Mouse (Mus musculus) lung, embryonic 16.5 days (tissue): ENCODE data around the gene Mapk7. TPM values are rescaled to one million over a fixed set of nuclear protein-coding genes. Genes with fewer than 3 reads are reported as not detected.

Source experiments
- ATAC-seq: fragments of 200-750 bp; cut with Nextera tagmentation; 2 replicates; pipeline ENCODE4 v1.8.0; 2017; ENCODE audit warnings: low read depth, mild to moderate bottlenecking, moderate library complexity
- H3K27ac ChIP-seq: fragments of 300-500 bp; sonication (generic); 2 replicates; pipeline ENCODE4 v1.5.1; 2014; ENCODE audit warnings: mild to moderate bottlenecking, control low read depth, low read length
- H3K27me3 ChIP-seq: fragments of 300-500 bp; sonication (generic); 2 replicates; pipeline ENCODE4 v1.6.1; 2014; ENCODE audit warnings: low read depth, low read length, mixed read lengths; ENCODE audit not compliant: control insufficient read depth, insufficient read depth
- H3K36me3 ChIP-seq: fragments of 300-500 bp; sonication (generic); 2 replicates; pipeline ENCODE4 v1.6.1; 2014; ENCODE audit warnings: low read length; ENCODE audit not compliant: control insufficient read depth, insufficient read depth
- H3K4me1 ChIP-seq: fragments of 300-500 bp; sonication (generic); replicated peaks from 2 replicates; pipeline ENCODE4 v1.6.1; 2014; ENCODE audit warnings: low read length, mixed read lengths; ENCODE audit not compliant: control insufficient read depth, insufficient read depth
- H3K4me2 ChIP-seq: fragments of 300-500 bp; sonication (generic); 2 replicates; pipeline ENCODE4 v1.6.1; 2014; ENCODE audit warnings: low read depth, low read length, control low read depth
- H3K4me3 ChIP-seq: fragments of 300-500 bp; sonication (generic); 2 replicates; pipeline ENCODE4 v1.5.1; 2014; ENCODE audit warnings: mild to moderate bottlenecking, low read length, control low read depth
- H3K9ac ChIP-seq: fragments of 300-500 bp; sonication (generic); 2 replicates; pipeline ENCODE4 v1.6.1; 2014; ENCODE audit warnings: low read length, control low read depth
- H3K9me3 ChIP-seq: fragments of 300-500 bp; sonication (generic); 2 replicates; pipeline ENCODE4 v1.6.1; 2016; ENCODE audit warnings: low read length; ENCODE audit not compliant: control insufficient read depth
- WGBS: fragments of 180-500 bp; shearing (Covaris S2); extraction: QIAGEN DNeasy Blood & Tissue Kit; methylation state at CpG from one replicate; pipeline ENCODE4 v1.1.7; 2014; 5-methylcytosine and 5-hydroxymethylcytosine counted together
- polyA plus RNA-seq: library from polyadenylated mRNA; unstranded; fragments of >200 nt; fragmentation: Nextera tagmentation; extraction: Ambion mirVana; gene quantifications from 2 replicates; pipeline ENCODE4 v1.2.1, GENCODE M21; 2015

Mapk7 gene
- polyA plus RNA-seq, 1 experiment from 2014 or later: 61.8 TPM

DNA sequence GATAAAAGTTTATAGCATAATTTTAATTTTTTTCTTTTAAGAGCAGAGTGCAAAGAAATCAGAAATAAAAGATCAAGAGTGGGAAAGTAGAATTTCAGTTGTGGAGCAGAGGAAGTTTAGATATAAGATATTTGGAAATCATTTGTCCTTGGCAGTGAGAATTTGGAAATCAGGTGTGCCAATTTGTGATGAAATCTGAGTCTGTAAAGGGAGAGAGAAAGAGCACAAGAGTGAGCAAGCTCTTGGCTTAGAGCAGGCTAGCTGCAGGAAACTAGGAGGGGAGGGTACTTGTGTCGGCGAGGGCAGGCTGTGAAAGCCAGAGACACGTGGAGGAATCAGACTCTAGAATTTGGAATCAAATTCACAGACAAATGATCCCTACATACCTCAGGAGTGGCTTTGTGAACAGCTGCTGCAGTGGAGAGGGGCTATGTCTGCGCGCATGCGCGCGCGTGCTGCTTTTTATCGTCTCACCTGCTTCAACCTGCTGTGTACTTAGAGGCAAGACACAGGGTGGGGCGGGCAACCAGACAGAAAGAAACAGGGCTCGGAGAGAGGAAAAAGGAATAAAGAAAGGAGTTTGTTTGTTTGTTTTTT lies 17.3 kb downstream of the Mapk7 start:
- Histone ChIP-seq H3K9me3 (no peaks in the 10 kb centered on the region), H3K36me3 (no peaks in the 10 kb centered on the region), H3K27ac (no peak overlapping the region), H3K4me2 (peak overlapping the region; percentile 47), H3K9ac (no peak overlapping the region), H3K27me3 (no peaks in the 10 kb centered on the region), H3K4me3 (peak overlapping the region; percentile 34), H3K4me1 (peaks cover 10% of the 10 kb centered on the region; the same call in 1 of the 2 replicates)
- WGBS: 38% methylated on average over 12 of the region's 12 CpGs
- peak; percentile 36; the same call in 1 of the 2 replicates for ATAC-seq

- no peak overlapping the region for H3K4me2 ChIP-seq
- 67% methylated on average over 4 of the region's 4 CpGs for WGBS
- peaks cover 10% of the 10 kb centered on the region for H3K4me1 ChIP-seq
- H3K4me3 ChIP-seq: no peak overlapping the region
- no peak overlapping the region for H3K27ac ChIP-seq
- no peak for ATAC-seq
- no peaks in the 10 kb centered on the region for H3K27me3 ChIP-seq
- H3K36me3 ChIP-seq: no peaks in the 10 kb centered on the region
- no peak overlapping the region for H3K9ac ChIP-seq
- H3K9me3 ChIP-seq: no peaks in the 10 kb centered on the region
Measured at GRCm38 (mm10) chr11:61473630-61474029, 20.6 kb downstream of the Mapk7 start.

DNA sequence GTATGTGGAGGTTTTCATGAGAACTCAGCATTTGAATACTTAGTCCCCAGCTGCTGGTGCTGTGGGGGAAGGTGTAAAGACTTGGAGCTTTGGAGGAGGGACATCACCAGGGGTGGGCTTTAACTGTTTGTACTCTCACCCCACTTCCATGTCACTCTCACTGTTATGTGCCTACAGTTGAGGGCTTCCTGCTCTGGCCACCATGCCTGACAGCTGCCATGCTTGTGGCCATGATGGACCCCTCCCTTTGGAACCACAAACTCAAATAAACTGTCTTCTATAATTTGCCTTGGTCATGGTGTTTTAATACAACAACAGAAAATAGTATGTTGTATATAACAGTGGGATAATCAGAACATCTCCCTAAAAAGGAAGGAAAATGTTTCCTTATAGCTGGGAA lies 23.3 kb downstream of the Mapk7 start:
- Histone ChIP-seq H3K4me3 (no peak overlapping the region), H3K4me2 (no peak overlapping the region), H3K27me3 (no peaks in the 10 kb centered on the region), H3K4me1 (peaks cover 7% of the 10 kb centered on the region), H3K36me3 (no peaks in the 10 kb centered on the region), H3K9me3 (peaks cover 4% of the 10 kb centered on the region; the same call in 1 of the 2 replicates), H3K9ac (no peak overlapping the region), H3K27ac (no peak overlapping the region)
- ATAC-seq: no peak

DNA sequence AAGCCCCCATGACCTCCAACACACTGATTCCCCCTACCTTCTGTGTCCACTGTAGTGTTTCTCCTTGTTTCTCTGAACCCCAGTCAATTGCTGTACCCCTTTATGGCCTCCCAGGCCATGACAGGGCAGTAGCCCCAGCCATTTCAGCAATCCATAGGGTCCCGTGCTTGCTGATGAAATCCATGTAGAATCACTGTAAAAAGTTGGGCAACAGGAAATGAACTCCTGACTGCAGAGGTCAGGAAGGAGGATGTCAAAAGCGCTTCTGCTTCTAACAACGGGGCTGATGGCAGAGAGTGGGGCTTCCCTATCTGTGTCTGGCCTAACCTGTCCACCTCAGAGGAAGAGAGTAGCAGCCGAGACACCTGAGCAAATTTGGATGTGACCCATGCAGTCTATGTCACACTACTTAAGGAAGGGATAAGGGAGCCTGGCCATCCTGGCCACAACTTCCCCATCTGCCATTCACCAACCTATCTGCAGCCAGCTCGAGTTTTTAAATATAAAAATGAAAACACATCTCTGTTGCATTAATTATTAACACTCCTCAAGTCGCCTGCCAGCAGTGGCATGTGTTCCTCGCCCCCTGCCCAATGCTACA lies 24.8 kb downstream of the Mapk7 start:
- peak overlapping the region; percentile 70 for H3K27ac ChIP-seq
- no peaks in the 10 kb centered on the region for H3K27me3 ChIP-seq
- WGBS: 39% methylated on average over 7 of the region's 7 CpGs
- no peak overlapping the region for H3K4me2 ChIP-seq
- peaks cover 4% of the 10 kb centered on the region; the same call in 1 of the 2 replicates for H3K9me3 ChIP-seq
- no peak overlapping the region for H3K4me3 ChIP-seq
- H3K9ac ChIP-seq: no peak overlapping the region
- H3K4me1 ChIP-seq: peaks cover 17% of the 10 kb centered on the region
- no peaks in the 10 kb centered on the region for H3K36me3 ChIP-seq
- ATAC-seq: no peak

GRCm38 (mm10) chr11:61468534-61468933 lies 25.7 kb downstream of the Mapk7 start:
- Histone ChIP-seq H3K27me3 (no peaks in the 10 kb centered on the region), H3K9ac (no peak overlapping the region), H3K9me3 (peaks cover 4% of the 10 kb centered on the region; the same call in 1 of the 2 replicates), H3K4me1 (peaks cover 17% of the 10 kb centered on the region), H3K27ac (peak overlapping the region; percentile 70), H3K4me2 (no peak overlapping the region), H3K4me3 (no peak overlapping the region), H3K36me3 (no peaks in the 10 kb centered on the region)
- ATAC-seq: peak; percentile 84
- 58% methylated on average over 4 of the region's 4 CpGs for WGBS

GRCm38 (mm10) chr11:61465422-61465821 lies 28.8 kb downstream of the Mapk7 start:
- Histone ChIP-seq H3K4me2 (peak overlapping the region; percentile 22; the same call in 1 of the 2 replicates), H3K4me3 (no peak overlapping the region), H3K27ac (peak overlapping the region; percentile 78), H3K27me3 (no peaks in the 10 kb centered on the region), H3K36me3 (no peaks in the 10 kb centered on the region), H3K9me3 (peaks cover 4% of the 10 kb centered on the region; the same call in 1 of the 2 replicates), H3K4me1 (peaks cover 17% of the 10 kb centered on the region), H3K9ac (no peak overlapping the region; the same call in 1 of the 2 replicates)
- 21% methylated on average over 4 of the region's 4 CpGs for WGBS
- peak; percentile 73 for ATAC-seq

DNA sequence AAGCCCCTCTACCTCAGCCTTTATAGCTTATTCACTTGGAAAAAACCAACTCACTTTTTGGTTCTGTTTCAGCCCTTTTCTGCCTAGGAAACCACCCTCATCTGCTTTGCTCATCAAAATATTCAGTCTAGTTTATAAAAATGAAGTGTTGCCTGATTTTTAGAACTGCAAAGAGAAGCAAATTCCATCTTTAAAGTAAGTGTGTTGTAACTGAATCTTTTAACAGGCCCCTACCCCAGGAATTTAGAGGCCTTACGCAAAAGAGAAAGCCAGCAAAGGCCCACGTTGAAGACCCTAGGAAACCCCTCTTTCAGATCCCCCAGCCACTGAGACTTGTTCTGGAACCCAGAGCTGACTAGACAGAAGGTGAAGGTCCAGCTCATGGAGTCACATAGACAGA lies 30.1 kb downstream of the Mapk7 start:
- H3K36me3 ChIP-seq: no peaks in the 10 kb centered on the region
- no peak overlapping the region for H3K4me3 ChIP-seq
- ATAC-seq: peak; percentile 48
- H3K27me3 ChIP-seq: no peaks in the 10 kb centered on the region
- H3K4me2 ChIP-seq: no peak overlapping the region
- peaks cover 11% of the 10 kb centered on the region for H3K4me1 ChIP-seq
- 38% methylated on average over 2 of the region's 2 CpGs for WGBS
- H3K27ac ChIP-seq: peak overlapping the region; percentile 78
- H3K9me3 ChIP-seq: peaks cover 4% of the 10 kb centered on the region; the same call in 1 of the 2 replicates
- H3K9ac ChIP-seq: no peak overlapping the region

DNA sequence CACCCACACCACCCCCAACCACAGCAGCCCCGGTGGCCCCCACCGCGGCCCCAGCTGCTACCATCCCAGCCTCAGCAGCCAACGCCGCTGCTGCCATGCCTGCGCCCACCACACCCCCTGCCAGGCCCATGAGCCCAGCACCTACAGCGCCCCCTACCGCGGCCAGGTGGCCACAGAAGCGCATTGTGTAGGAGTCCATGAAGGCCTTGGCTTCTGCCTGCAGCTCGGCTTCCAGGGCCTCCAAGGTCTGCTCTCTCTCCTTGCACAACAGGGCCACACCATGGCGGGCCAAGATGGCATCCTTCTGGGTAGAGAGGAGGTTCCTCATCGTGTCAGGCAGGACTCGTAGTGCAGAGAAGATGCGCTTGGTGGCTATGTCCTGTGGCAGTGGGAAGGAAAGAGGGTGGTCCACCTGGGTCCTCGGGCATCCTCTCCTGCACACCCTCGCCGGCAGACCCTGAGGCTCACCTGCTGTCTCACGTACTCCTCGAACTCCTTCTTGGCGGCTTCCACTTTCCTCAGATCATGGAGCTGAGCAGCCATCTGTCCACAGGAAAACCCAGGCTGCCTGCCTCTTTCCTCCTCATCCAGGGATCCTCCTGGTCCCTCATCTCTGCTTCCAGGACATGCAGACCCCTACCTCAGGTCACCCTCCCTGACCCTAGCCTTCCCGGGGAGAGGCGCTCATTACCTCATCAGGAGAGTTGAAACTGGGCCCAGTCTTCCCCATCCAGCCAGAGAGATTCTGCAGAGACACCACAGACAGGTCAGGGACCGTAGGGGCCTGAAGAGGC lies 44.5 kb downstream of the Mapk7 start:
- WGBS: 66% methylated on average over 21 of the region's 24 CpGs
- Histone ChIP-seq H3K36me3 (no peaks in the 10 kb centered on the region), H3K27ac (peak overlapping the region; percentile 43; the same call in 1 of the 2 replicates), H3K4me3 (no peak overlapping the region), H3K9me3 (no peaks in the 10 kb centered on the region), H3K9ac (peak overlapping the region; percentile 39; the same call in 1 of the 2 replicates), H3K4me1 (peaks cover 31% of the 10 kb centered on the region), H3K4me2 (no peak overlapping the region), H3K27me3 (no peaks in the 10 kb centered on the region)
- no peak for ATAC-seq

- Histone ChIP-seq H3K9ac (no peak overlapping the region), H3K9me3 (no peaks in the 10 kb centered on the region), H3K27me3 (no peaks in the 10 kb centered on the region), H3K4me2 (no peak overlapping the region), H3K27ac (peak overlapping the region; percentile 44), H3K4me1 (peaks cover 27% of the 10 kb centered on the region), H3K4me3 (no peak overlapping the region), H3K36me3 (no peaks in the 10 kb centered on the region)
- 55% methylated on average over 9 of the region's 9 CpGs for WGBS
- peak; percentile 54 for ATAC-seq
Measured at GRCm38 (mm10) chr11:61448599-61449225, 45.5 kb downstream of the Mapk7 start.
